Mouse (Mus musculus) testis, adult 2 months (tissue): ENCODE measurements around the gene Slc46a2.

Experiments used
- CTCF ChIP-seq: fragments of 200-500 bp; IDR thresholded peaks from 2 replicates; pipeline ENCODE4 v1.5.1; 2012; ENCODE audit warnings: low read depth, mild to moderate bottlenecking, inconsistent platforms, low read length, moderate library complexity; ENCODE audit not compliant: control insufficient read depth, insufficient read depth, insufficient replicate concordance
- POLR2A ChIP-seq: fragments of 200-500 bp; IDR thresholded peaks from 2 replicates; pipeline ENCODE4 v1.6.1; 2012; ENCODE audit warnings: low read depth, mild to moderate bottlenecking, inconsistent platforms, low read length, moderate library complexity; ENCODE audit not compliant: control insufficient read depth

DNA sequence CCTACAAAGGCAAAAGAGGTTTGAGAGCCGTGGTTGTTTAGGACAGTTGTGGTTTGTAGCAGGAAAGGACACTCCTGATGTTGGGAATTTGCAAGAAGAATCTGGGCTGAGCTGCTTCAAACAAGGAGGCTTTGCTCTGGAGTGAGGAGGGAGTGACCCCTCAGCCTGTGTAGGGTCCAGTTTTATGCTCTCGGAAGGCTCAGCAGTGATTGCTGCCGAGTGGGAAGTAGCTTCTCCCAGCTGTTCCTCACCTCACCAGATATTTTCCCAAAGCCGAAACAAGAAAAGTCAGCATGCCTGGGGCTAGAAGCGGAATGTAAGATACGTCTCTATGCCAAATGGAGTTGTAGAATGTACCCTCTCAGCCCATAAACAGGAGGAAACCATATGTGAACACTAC, 13.0 kb downstream of the Slc46a2 start:
- TF ChIP-seq CTCF (no peak), POLR2A (no peak)
